Mouse (Mus musculus) CH12.LX (cell line): ENCODE measurements around the gene Esrrb.

Experiments
- CTCF ChIP-seq, 2 experiments: IDR thresholded peaks in 1 of 2; conservative IDR thresholded peaks in 1 of 2; 2 replicates each; pipeline ENCODE4 v1.5.1; 2011 to 2012; ENCODE audit warnings: low read depth in 2 of 2, low read length in 2 of 2, improper control_type of control experiment in 1 of 2, inconsistent platforms in 1 of 2, mild to moderate bottlenecking in 1 of 2, moderate library complexity in 1 of 2
- ELF1 ChIP-seq: IDR thresholded peaks from 2 replicates; pipeline ENCODE4 v1.6.1; 2014; ENCODE audit warnings: low read depth, mild to moderate bottlenecking, inconsistent platforms, low read length, improper control_type of control experiment
- ETS1 ChIP-seq: conservative IDR thresholded peaks from 2 replicates; pipeline ENCODE4 v1.6.1; 2012; ENCODE audit warnings: low read depth, mild to moderate bottlenecking, inconsistent platforms, low read length, improper control_type of control experiment, moderate library complexity
- JUN ChIP-seq: IDR thresholded peaks from 2 replicates; pipeline ENCODE4 v1.6.1; 2011; ENCODE audit warnings: low read depth, mild to moderate bottlenecking, low read length, improper control_type of control experiment, moderate library complexity; ENCODE audit not compliant: insufficient read depth
- MAFK ChIP-seq: IDR thresholded peaks from 2 replicates; pipeline ENCODE4 v1.6.1; 2011; ENCODE audit warnings: low read length, improper control_type of control experiment; ENCODE audit not compliant: insufficient replicate concordance
- MAX ChIP-seq: IDR thresholded peaks from 2 replicates; pipeline ENCODE4 v1.6.1; 2011; ENCODE audit warnings: low read length, improper control_type of control experiment
- NELFE ChIP-seq: IDR thresholded peaks from 2 replicates; pipeline ENCODE4 v1.6.1; 2011; ENCODE audit warnings: low read depth, low read length, improper control_type of control experiment
- SMC3 ChIP-seq: IDR thresholded peaks from 2 replicates; pipeline ENCODE4 v1.6.1; 2011; ENCODE audit warnings: low read depth, low read length, improper control_type of control experiment
- UBTF ChIP-seq: IDR thresholded peaks from 2 replicates; pipeline ENCODE4 v1.6.1; 2012; ENCODE audit warnings: low read depth, mild to moderate bottlenecking, inconsistent platforms, low read length, improper control_type of control experiment, moderate library complexity
- ZMIZ1 ChIP-seq: IDR thresholded peaks from 2 replicates; pipeline ENCODE4 v1.6.1; 2012; ENCODE audit warnings: low read depth, mild to moderate bottlenecking, inconsistent platforms, low read length, improper control_type of control experiment

GRCm38 (mm10) chr12:86562705-86563104 lies 201.8 kb downstream of the Esrrb start:
- TF ChIP-seq ZMIZ1 (no peak), SMC3 (no peak), CTCF (conservative IDR thresholded peaks at IDR 0.05 in 1 of 2, IDR thresholded peaks at IDR 0.05 in 1 of 2; ENCODE audit: low read depth in 2 of 2, low read length in 2 of 2) (no peak), MAFK (no peak), ELF1 (no peak), ETS1 (no peak), MAX (no peak), NELFE (no peak), UBTF (no peak), JUN (no peak)
